In the genomic region with DNA sequence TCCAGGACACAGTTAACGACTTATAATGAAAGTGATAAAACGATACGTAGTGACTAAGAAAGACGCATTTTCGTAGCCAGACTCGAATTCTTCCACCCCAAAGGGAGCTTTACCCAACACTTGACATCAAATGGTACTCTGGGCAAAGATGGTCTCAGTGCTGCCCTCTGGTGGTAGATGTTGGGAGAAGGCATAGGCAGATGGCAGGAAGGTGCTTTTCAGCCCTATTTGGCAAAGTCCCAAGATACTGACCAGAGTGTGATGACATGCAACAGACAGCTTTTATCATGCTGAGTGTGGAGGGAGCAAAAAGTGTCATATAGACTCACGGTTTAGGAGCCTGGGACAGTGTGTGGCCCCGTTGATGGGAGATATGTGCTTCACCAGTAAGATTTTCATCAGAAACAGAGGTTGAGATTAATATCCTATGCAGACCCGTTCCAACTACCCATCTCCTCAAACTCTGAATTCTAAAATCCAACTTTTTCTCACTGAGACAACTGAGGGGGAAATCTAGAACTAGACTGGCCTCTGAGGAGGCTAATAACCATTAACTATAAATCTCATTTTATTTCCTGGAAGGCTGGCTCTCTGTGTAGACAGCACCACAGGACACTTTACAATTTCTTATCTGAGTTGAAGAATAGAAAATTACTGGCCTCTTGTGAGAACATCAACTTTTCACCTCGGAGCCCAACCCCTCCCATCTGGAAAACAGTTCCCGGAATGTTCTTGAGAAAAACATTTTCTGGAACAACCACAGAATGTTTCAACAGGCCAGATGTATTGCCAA, we compare ENCODE assay signal across 8 mouse cellular contexts. TPM values are rescaled to one million over a fixed set of nuclear protein-coding genes. Genes with fewer than 3 reads are reported as not detected.
A peak's percentile ranks its signal among the peaks of the same experiment; 100 is the strongest.
DNase-seq lines count a peak whose midpoint lies in the region; ATAC-seq and TF ChIP-seq lines count a peak whose summit lies in the region.

No protein-coding gene starts in this region.

- H3K4me1 ChIP-seq in lung, embryonic 14.5 days (ENCODE audit: insufficient read depth), result no peaks in the 10 kb centered on the region

- 48% methylated on average over 11 of the region's 11 CpGs for WGBS in lung, embryonic 14.5 days

- H3K27me3 ChIP-seq in lung, embryonic 14.5 days (ENCODE audit: insufficient read depth, low read length), result no peaks in the 10 kb centered on the region

- H3K9ac ChIP-seq in lung, embryonic 14.5 days, result no peak overlapping the region

- H3K36me3 ChIP-seq in lung, embryonic 14.5 days (ENCODE audit: insufficient read depth), result no peaks in the 10 kb centered on the region

- TF ChIP-seq CTCF in lung, embryonic 14.5 days (IDR thresholded peaks at IDR 0.05; ENCODE audit: low read depth), result peak; percentile 85

- H3K9me3 ChIP-seq in lung, embryonic 14.5 days (ENCODE audit: low read depth, low read length), result no peaks in the 10 kb centered on the region

- H3K4me3 ChIP-seq in lung, embryonic 14.5 days (ENCODE audit: low read depth, low read length), result no peak overlapping the region

- H3K4me2 ChIP-seq in lung, embryonic 14.5 days, result no peak overlapping the region

- DNase-seq in gastrocnemius, adult 18-20 months (ENCODE audit: low spot score), result peak; percentile 24
- no peak for DNase-seq in gastrocnemius, postnatal 36 days
- DNase-seq in 416B (ENCODE audit: low read depth), result peak; percentile 23
- peak; percentile 46 to 86 for DNase-seq in adrenal gland, adult (ENCODE audit: inconsistent age in 2 of 2, low spot score in 1 of 2)
- DNase-seq in cerebellum, postnatal 4 days (ENCODE audit: low spot score in 2 of 2), result peak; percentile 45 to 74
- peak; percentile 62 for DNase-seq in heart, postnatal 4 days
- DNase-seq in lung, embryonic 14.5 days, result peak; percentile 77
- peak; percentile 60 for DNase-seq in right cerebral cortex, postnatal 4 days

- ATAC-seq in lung, embryonic 14.5 days (ENCODE audit: insufficient read depth), result peak; percentile 53; the same call in 1 of the 2 replicates

- intact Hi-C loops in gastrocnemius, postnatal 36 days (cut with DNase I), result no loop called here

- H3K27ac ChIP-seq in lung, embryonic 14.5 days (ENCODE audit: low read depth), result no peak overlapping the region

RNA-seq across cellular contexts. Expression of a gene that starts 23.5 kb away (rescaled TPM):
- total RNA-seq in gastrocnemius, adult 18-20 months (2021), result under 1 TPM; 0.14 to 0.18 TPM
- total RNA-seq in gastrocnemius, postnatal 36 days (2021), result under 1 TPM; 0.05 to 0.12 TPM
- total RNA-seq in heart, postnatal 4 days (2021), result under 1 TPM in 1 of 2 experiments, not detected in 1; 0.05 TPM
- polyA plus RNA-seq in lung, embryonic 14.5 days (2014; fragmentation: Nextera tagmentation; extraction: Ambion mirVana), result 0.51 and 0.54 TPM in 2 replicates

Comparison
In these comparisons a context has a peak if more than half of its experiments do, and no peak if none do; other contexts are left out.
1. DNase-seq: peak in gastrocnemius, adult 18-20 months (single experiment), 416B (single experiment), adrenal gland, adult (2 of 2), cerebellum, postnatal 4 days (2 of 2), heart, postnatal 4 days (single experiment), lung, embryonic 14.5 days (single experiment) and right cerebral cortex, postnatal 4 days (single experiment); none in gastrocnemius, postnatal 36 days (0 of 2).